Mouse (Mus musculus): ENCODE measurements around the gene Slc39a9. TPM values are rescaled to one million over a fixed set of nuclear protein-coding genes. Genes with fewer than 3 reads are reported as not detected.

Gene Slc39a9
- polyA plus RNA-seq (2016; fragmentation: Nextera tagmentation; extraction: Ambion mirVana): 28.1 and 28.3 TPM in 2 replicates

DNA sequence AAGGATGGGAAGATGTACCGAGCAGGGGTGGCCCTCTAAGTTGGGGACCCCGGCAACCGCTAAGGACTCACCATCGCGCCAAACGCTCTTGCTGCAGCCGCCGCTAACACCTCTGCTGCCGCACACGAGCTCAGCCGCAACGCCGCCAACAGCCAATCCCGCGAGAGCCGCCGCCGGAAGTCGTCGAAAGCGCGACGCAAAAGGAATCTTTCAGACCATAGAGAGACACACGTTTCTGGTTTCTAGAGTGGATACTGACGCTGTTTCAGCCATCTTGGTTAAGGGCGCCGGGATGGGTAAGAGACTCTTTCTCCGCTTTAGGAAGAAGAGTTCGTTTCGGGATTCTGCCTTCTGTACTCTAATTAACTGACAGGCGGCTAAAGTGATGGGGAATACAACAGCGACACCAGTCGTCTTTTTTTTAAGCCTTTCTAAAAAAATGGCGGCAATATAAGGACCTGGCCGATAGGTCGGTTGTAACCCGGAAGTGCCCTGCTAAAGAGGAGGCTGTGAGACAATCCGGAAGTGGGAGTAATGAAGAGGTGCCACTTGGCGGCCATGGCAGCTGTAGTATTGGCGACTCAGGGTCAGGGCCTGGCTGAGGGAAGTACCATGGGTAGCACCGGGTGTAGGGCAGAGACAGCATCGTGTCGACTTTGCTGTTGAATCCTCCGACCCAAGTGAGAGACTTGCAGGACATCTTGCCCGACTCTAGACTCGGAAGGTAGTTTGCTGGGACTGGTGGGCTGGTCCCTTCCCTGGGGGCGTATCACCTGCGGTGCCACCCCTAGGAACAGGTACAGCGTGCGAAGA lies at the start of gene Slc39a9, which contains the start of gene Erh:
Slc39a9 (plus strand) TSS at position 191 of the 813 bp plus-strand sequence.
Erh (minus strand) TSS at position 649 of the 813 bp plus-strand sequence.
- peaks cover 28% of the 10 kb centered on the region for H3K4me1 ChIP-seq
- peak; percentile 98 for ATAC-seq (ENCODE audit: low FRiP score, low read depth)

DNA sequence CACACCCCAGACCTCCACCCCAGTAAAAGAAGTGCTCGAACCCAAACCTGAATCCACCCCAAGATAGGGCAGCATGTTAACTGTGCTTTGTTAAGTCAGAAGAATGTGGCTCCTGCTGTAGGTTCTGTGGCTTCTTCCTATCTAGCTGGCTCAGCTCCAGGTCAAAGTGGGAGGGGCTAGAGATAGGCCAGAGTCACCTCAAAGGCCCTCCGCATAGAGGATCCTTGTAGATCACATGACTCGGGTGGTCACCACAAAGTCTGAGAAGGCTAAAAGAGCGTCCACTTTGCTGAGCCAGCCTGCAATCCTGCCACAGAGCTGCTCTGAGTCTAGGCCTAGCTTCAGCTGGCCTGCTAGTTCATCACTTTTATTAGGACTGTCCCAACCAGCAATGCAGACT lies 49.5 kb upstream of the Slc39a9 start:
- Histone ChIP-seq H3K27me3 (replicated peaks) (no peaks in the 10 kb centered on the region), H3K4me2 (replicated peaks) (no peak overlapping the region), H3K9ac (no peak overlapping the region), H3K27ac (no peak overlapping the region), H3K4me3 (no peak overlapping the region), H3K9me3 (no peaks in the 10 kb centered on the region), H3K4me1 (no peaks in the 10 kb centered on the region), H3K36me3 (peaks cover 26% of the 10 kb centered on the region)
- ATAC-seq (ENCODE audit: low FRiP score, low read depth): no peak
- WGBS: 86% methylated on average over 4 of the region's 4 CpGs

More for the DNA sequence above, at the start of gene Slc39a9, which contains the start of gene Erh:
- Histone ChIP-seq H3K27ac (peak within 1 kb of the TSS; percentile 81), H3K27me3 (replicated peaks) (no peaks in the 10 kb centered on the region), H3K9ac (peak within 1 kb of the TSS; percentile 94), H3K4me2 (replicated peaks) (peak within 1 kb of the TSS; percentile 87), H3K4me3 (peak within 1 kb of the TSS; percentile 85), H3K36me3 (peaks cover 22% of the 10 kb centered on the region), H3K9me3 (no peaks in the 10 kb centered on the region)
- under 1% methylated on average over 50 of the region's 50 CpGs for WGBS

DNA sequence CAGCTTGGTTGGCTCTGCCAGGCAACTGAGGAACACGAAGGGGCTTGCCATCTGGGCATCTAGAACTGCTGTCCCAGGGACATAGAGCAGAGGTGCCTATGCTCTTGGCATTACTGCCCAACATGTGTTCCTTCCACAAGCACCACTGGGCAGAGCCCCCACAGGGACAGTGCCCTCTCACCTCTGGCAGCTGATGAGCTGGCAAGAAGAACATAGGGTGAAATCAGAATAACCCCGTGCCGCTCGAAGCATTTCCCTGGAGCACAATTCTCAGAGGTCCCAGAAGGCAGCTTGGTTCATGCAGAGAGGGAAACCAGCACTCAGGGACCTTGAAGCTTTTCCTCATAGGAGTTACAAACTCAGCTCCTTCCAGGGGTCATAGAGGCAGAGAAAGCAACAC lies 48.9 kb upstream of the Slc39a9 start:
- Histone ChIP-seq H3K4me1 (no peaks in the 10 kb centered on the region), H3K4me2 (replicated peaks) (no peak overlapping the region), H3K9ac (no peak overlapping the region), H3K27ac (no peak overlapping the region), H3K9me3 (no peaks in the 10 kb centered on the region), H3K4me3 (no peak overlapping the region), H3K27me3 (replicated peaks) (no peaks in the 10 kb centered on the region), H3K36me3 (peaks cover 23% of the 10 kb centered on the region)
- ATAC-seq (ENCODE audit: low FRiP score, low read depth): no peak
- 91% methylated on average over 4 of the region's 4 CpGs for WGBS

DNA sequence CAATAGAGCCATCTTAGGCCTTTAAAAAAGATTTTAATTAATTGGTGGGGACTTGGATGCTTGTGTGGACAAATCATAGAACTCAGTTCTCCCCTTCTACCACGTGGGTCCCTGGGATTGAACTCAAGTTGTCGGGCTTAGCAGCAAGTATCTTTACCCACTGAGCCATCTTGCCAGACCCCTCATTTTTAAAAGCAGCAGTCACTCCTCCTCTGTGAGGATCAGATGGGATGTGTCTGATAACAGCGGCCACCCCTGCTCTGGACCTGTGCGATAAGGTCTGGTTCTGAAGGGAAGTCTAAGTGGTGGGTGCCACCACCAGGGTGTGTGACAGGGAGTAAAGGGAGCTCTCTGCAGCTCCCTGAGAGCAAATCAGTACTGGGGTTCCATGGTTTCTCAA lies 48.1 kb upstream of the Slc39a9 start:
- Histone ChIP-seq H3K27ac (no peak overlapping the region), H3K4me2 (replicated peaks) (no peak overlapping the region), H3K27me3 (replicated peaks) (no peaks in the 10 kb centered on the region), H3K4me3 (no peak overlapping the region), H3K9me3 (no peaks in the 10 kb centered on the region), H3K4me1 (no peaks in the 10 kb centered on the region), H3K36me3 (peaks cover 16% of the 10 kb centered on the region), H3K9ac (no peak overlapping the region)
- ATAC-seq (ENCODE audit: low FRiP score, low read depth): no peak
- WGBS: 98% methylated on average over 4 of the region's 4 CpGs

DNA sequence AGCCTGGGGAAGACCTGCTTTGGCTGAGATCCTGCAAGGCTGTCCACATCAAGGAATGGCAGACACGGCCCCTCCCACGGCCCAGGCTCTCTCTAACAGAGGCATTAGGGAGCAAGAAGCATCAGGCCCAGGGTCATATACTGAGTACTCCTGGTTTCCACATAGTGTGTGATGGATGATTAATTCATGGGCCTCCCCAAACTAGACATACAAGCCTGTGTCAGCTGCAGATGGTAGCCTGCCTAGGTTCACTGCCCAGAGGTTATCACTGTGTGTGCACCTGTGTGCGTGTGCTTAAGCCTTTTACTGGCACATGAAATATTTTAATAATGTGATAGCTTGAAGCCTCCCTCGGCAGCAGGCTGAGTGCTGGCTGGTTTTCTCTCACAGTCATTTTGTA lies 47.7 kb upstream of the Slc39a9 start:
- WGBS: 88% methylated on average over 4 of the region's 4 CpGs
- Histone ChIP-seq H3K27me3 (replicated peaks) (no peaks in the 10 kb centered on the region), H3K4me3 (no peak overlapping the region), H3K36me3 (peaks cover 13% of the 10 kb centered on the region; the same call in 1 of the 2 replicates), H3K27ac (no peak overlapping the region), H3K4me1 (no peaks in the 10 kb centered on the region), H3K9me3 (no peaks in the 10 kb centered on the region), H3K9ac (no peak overlapping the region), H3K4me2 (replicated peaks) (no peak overlapping the region)
- ATAC-seq (ENCODE audit: low FRiP score, low read depth): no peak

DNA sequence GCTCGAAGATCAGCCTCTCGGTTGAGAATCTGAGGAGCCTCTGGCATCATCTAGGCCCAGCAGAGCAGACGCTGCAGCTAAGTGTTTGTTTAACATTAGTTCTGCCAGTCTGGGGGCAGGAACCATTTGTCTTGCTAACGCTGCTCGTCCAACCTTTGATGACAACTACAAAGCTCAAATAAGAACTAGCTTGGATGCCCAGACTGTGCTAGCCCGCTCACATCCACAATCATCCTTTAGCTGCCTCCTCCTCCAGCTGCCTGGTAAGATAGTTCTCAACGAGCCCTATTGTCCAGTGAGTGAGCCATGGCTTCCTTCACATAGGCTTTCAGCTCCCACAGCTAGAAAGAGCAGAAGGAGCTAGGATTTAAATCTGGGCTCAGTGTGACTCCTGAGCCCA lies 45.4 kb upstream of the Slc39a9 start:
- H3K9me3 ChIP-seq: no peaks in the 10 kb centered on the region
- H3K27me3 ChIP-seq (replicated peaks): no peaks in the 10 kb centered on the region
- WGBS: 14% methylated on average over 7 of the region's 7 CpGs
- no peaks in the 10 kb centered on the region for H3K4me1 ChIP-seq
- no peak overlapping the region for H3K9ac ChIP-seq
- H3K4me3 ChIP-seq: no peak overlapping the region
- no peak for ATAC-seq (ENCODE audit: low FRiP score, low read depth)
- no peak overlapping the region for H3K4me2 ChIP-seq (replicated peaks)
- peaks cover 15% of the 10 kb centered on the region; the same call in 1 of the 2 replicates for H3K36me3 ChIP-seq
- H3K27ac ChIP-seq: no peak overlapping the region

DNA sequence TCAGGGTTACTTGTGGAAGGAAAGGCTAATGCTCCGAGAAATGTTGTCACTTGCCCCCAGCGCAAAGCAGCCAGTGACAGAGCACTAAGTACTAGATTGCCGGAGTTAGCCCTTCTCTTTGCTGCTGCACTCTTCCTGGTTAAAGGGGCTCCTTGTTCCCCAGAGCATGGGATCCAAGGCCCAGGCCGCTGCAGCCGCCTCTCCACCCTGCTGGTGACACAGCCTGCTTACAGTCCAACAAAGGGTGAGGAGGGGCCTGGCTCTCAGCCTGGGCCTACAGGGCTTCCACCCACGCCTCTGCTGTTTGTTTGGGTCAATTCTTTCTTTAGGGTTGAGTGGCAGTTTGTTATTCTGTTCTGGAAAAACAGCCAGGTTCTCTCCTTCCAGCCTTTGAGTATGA lies 44.9 kb upstream of the Slc39a9 start:
- Histone ChIP-seq H3K9me3 (no peaks in the 10 kb centered on the region), H3K4me2 (replicated peaks) (no peak overlapping the region), H3K27me3 (replicated peaks) (no peaks in the 10 kb centered on the region), H3K4me1 (no peaks in the 10 kb centered on the region), H3K36me3 (peaks cover 15% of the 10 kb centered on the region; the same call in 1 of the 2 replicates), H3K9ac (no peak overlapping the region), H3K4me3 (no peak overlapping the region), H3K27ac (no peak overlapping the region)
- 42% methylated on average over 6 of the region's 6 CpGs for WGBS
- ATAC-seq (ENCODE audit: low FRiP score, low read depth): no peak

DNA sequence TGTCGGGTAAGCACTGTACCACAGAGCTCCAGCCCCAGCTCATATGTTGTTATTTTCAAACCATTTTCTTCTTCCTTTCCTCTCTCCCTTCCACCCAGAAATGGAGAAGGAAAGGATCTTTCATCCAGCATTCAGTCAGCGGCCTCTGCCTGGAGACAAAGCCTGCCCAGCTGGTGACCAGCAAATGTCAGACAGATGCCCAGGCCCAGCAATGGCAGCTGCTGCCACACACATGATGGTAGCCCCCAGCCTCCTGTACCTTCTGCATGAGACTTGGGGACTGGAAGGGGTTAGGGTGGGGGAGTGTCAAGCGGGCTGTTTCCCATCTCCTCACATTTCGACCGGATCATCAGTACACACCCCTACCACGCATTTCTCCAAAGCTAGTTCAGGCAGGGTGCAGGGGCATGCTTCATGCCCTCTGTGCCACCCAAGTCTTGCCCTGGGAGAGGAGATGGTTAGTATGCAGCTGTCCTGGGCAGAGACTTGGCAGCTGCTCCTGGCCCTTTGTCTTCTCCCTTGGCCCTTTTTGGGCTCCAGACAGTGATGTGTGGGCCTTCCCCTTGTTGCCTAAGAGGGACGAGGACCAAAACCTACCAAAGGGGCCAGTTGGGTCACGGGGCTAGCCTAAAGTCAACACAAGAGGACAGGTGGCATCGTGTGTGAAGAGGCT lies 42.0 kb upstream of the Slc39a9 start:
- Histone ChIP-seq H3K4me2 (replicated peaks) (no peak overlapping the region), H3K9me3 (no peaks in the 10 kb centered on the region), H3K9ac (no peak overlapping the region), H3K36me3 (peaks cover 21% of the 10 kb centered on the region; the same call in 1 of the 2 replicates), H3K4me3 (no peak overlapping the region), H3K4me1 (no peaks in the 10 kb centered on the region), H3K27me3 (replicated peaks) (no peaks in the 10 kb centered on the region), H3K27ac (no peak overlapping the region)
- no peak for ATAC-seq (ENCODE audit: low FRiP score, low read depth)
- 84% methylated on average over 9 of the region's 9 CpGs for WGBS

DNA sequence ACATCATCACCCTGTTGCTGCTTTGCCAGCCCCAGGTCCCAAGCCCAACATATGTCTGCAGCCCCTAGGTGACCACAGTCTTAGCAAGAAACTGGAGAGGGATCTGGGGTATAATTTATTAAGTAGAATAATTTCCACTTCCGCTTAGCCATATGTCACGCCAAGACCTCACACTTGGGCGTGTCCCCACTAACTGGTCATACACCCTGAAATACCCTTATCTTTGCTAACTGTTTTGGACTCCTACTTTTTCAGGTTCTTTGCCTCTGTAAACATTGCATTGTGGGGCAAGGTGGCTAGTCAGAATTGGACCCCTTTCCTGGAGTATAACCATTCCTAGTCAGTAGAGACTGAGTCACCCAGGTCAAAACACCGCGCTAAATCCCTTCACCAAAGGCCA lies 41.3 kb upstream of the Slc39a9 start:
- H3K27me3 ChIP-seq (replicated peaks): no peaks in the 10 kb centered on the region
- no peak overlapping the region for H3K9ac ChIP-seq
- WGBS: 99% methylated on average over 5 of the region's 5 CpGs
- H3K36me3 ChIP-seq: peaks cover 21% of the 10 kb centered on the region; the same call in 1 of the 2 replicates
- no peaks in the 10 kb centered on the region for H3K4me1 ChIP-seq
- H3K4me3 ChIP-seq: no peak overlapping the region
- no peak overlapping the region for H3K27ac ChIP-seq
- H3K9me3 ChIP-seq: no peaks in the 10 kb centered on the region
- no peak for ATAC-seq (ENCODE audit: low FRiP score, low read depth)
- no peak overlapping the region for H3K4me2 ChIP-seq (replicated peaks)

DNA sequence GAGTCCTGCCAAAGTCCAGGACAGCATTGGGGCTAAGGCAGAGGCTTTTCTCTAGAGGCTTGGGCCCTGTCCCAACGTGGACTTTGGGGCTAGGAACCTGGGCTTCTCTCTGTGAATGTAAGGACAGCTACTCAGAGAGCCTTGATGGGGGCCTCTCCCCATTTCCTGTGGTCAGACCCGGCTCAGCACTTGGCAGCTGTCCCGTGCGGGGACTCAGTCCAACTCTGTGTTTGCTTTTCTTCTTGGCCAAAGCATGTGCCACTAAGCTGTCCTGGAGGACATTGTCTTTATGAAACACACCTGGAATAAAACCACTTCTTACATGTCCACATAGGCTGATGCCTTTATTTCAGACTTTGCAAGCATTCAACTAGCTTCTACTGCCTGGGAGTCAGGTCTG lies 40.1 kb upstream of the Slc39a9 start:
- no peak for ATAC-seq (ENCODE audit: low FRiP score, low read depth)
- no peak overlapping the region for H3K4me3 ChIP-seq
- peaks cover 19% of the 10 kb centered on the region; the same call in 1 of the 2 replicates for H3K36me3 ChIP-seq
- no peaks in the 10 kb centered on the region for H3K27me3 ChIP-seq (replicated peaks)
- no peak overlapping the region for H3K4me2 ChIP-seq (replicated peaks)
- WGBS: 74% methylated on average over 4 of the region's 4 CpGs
- H3K9me3 ChIP-seq: no peaks in the 10 kb centered on the region
- H3K4me1 ChIP-seq: no peaks in the 10 kb centered on the region
- H3K27ac ChIP-seq: no peak overlapping the region
- no peak overlapping the region for H3K9ac ChIP-seq

DNA sequence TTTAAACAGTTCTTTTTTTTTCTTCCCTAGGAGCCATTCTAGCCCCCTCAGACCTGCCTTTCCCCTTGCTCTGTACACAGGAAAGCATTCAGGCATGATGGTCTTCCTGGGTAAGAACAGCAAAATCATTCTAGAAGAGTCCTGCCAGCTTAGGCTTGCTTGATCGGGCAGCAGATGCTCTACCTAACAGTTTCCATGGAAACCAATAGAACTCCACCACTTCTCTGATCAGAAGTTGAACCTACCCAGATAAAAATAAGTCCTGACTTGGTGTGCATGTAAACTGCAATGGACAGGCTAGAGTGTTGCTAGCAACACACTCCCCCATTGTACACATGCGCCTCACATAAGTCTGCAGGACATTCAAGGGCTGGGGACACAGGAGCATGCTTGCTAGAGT lies 39.5 kb upstream of the Slc39a9 start:
- no peak overlapping the region for H3K4me2 ChIP-seq (replicated peaks)
- peaks cover 16% of the 10 kb centered on the region; the same call in 1 of the 2 replicates for H3K36me3 ChIP-seq
- no peaks in the 10 kb centered on the region for H3K4me1 ChIP-seq
- no peaks in the 10 kb centered on the region for H3K27me3 ChIP-seq (replicated peaks)
- no peak for ATAC-seq (ENCODE audit: low FRiP score, low read depth)
- WGBS: 93% methylated on average over 2 of the region's 2 CpGs
- H3K9me3 ChIP-seq: no peaks in the 10 kb centered on the region
- no peak overlapping the region for H3K9ac ChIP-seq
- no peak overlapping the region for H3K4me3 ChIP-seq
- no peak overlapping the region for H3K27ac ChIP-seq

DNA sequence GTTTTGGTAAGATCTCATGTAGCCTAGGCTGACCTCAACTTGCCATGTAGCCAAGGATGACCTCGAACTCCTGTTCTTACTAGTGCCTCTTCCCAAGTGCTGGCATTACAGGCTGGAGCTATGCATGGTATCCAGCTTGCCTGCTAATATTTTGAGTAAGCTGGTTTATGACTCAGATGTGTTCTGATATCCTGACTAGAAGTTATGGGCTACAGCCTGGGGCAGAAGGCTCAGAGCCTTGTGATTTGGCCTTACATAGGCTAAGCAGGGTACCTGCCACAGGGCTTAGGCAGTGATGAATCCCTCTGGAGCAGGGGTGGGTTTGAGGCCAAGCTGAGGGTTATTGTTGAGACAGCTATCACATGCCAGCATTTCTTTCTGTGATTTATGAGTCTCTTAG lies 35.1 kb upstream of the Slc39a9 start:
- no peaks in the 10 kb centered on the region for H3K9me3 ChIP-seq
- no peaks in the 10 kb centered on the region for H3K27me3 ChIP-seq (replicated peaks)
- H3K4me3 ChIP-seq: no peak overlapping the region
- H3K9ac ChIP-seq: no peak overlapping the region
- no peak overlapping the region for H3K4me2 ChIP-seq (replicated peaks)
- peaks cover 6% of the 10 kb centered on the region; the same call in 1 of the 2 replicates for H3K36me3 ChIP-seq
- ATAC-seq (ENCODE audit: low FRiP score, low read depth): no peak
- 89% methylated on average over 1 of the region's 1 CpGs for WGBS
- no peaks in the 10 kb centered on the region for H3K4me1 ChIP-seq
- H3K27ac ChIP-seq: no peak overlapping the region
